Mouse (Mus musculus) embryonic fibroblast, embryonic 13.5 days (primary cell): ENCODE results near the gene Tinagl1.

Source experiments
- CTCF ChIP-seq: IDR thresholded peaks from 2 replicates; pipeline ENCODE4 v1.5.1; 2011; ENCODE audit warnings: mild to moderate bottlenecking, control low read depth, low read length, moderate library complexity, borderline replicate concordance; ENCODE audit not compliant: insufficient read depth
- POLR2A ChIP-seq: IDR thresholded peaks from 2 replicates; pipeline ENCODE4 v1.6.1; 2011; ENCODE audit warnings: low read depth, mild to moderate bottlenecking, control low read depth, low read length, moderate library complexity

DNA sequence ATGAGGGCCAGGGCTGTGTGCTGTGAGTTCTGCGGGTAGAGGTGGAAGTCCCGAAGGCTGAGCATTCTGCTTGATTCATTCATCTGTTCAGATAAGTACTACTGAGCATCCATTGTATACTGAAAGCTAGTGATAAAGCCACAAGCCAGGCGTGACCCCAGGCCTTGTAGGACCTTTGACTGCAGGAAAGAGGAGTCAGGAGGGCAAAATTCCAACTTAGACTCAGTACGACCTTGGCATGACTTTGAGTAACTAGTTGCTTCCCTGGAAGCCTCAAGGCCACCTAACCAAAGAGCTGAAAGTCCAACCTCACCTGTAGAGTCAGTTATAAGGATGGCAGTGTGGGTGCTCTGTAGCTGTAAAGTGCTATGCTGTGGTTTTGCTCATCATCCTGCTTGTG lies 54.2 kb downstream of the Tinagl1 start:
- no peak for TF ChIP-seq POLR2A
- no peak for TF ChIP-seq CTCF
